In genomic region chr1:92437678-92438271, GRCm38 (mm10) we compare ENCODE assay signal across 9 mouse cellular contexts. TPM values are rescaled to one million over a fixed set of nuclear protein-coding genes. Genes with fewer than 3 reads are reported as not detected.
DNase-seq lines count a peak whose midpoint lies in the region; TF ChIP-seq lines count a peak whose summit lies in the region.
"Had no signal": no experiment of that assay in that cellular context is flagged by ENCODE, and none has a peak within 500 bp of the region (broad histone marks: within the 10 kb centered on the region; RNA-seq: fewer than 3 reads in every experiment).

No protein-coding gene starts in this region.

- H3K27me3 ChIP-seq in heart, embryonic 10.5 days (ENCODE audit: insufficient read depth, poor library complexity, severe bottlenecking) = no peaks in the 10 kb centered on the region

- TF ChIP-seq CTCF in cortical plate, adult 2 months (IDR thresholded peaks at IDR 0.05; ENCODE audit: extremely low read depth, insufficient read depth, low read length) = no peak

- WGBS in heart, embryonic 10.5 days = 29% methylated on average over 9 of the region's 9 CpGs

- no peaks in the 10 kb centered on the region for H3K9me3 ChIP-seq in heart, embryonic 10.5 days

- H3K4me1 ChIP-seq in cortical plate, adult 2 months (ENCODE audit: control insufficient read depth, insufficient read depth, low read length) = peaks cover 6% of the 10 kb centered on the region
- peaks cover 45% of the 10 kb centered on the region for H3K4me1 ChIP-seq in heart, embryonic 10.5 days

- DNase-seq in retina, postnatal 1 day = peak; percentile 28
- no peak for DNase-seq in retina, embryonic 14.5 days (ENCODE audit: low spot score)
- DNase-seq in heart, embryonic 10.5 days (ENCODE audit: low spot score) = peak; percentile 82
- DNase-seq in layer of hippocampus, postnatal 14 days (ENCODE audit: low spot score in 2 of 2) = peak; percentile 63 to 72
- peak; percentile 84 for DNase-seq in lung, postnatal 36 days
- no peak for DNase-seq in T-cell, adult 2 months (ENCODE audit: low spot score)
- no peak for DNase-seq in ovary, postnatal 14 days (ENCODE audit: low spot score)

- 0 out of 2 replicates have a peak overlapping the region, but pooled peaks have one; percentile 14 for H3K27ac ChIP-seq in cortical plate, adult 2 months (ENCODE audit: insufficient read depth, low read length)
- peak overlapping the region; percentile 75 for H3K27ac ChIP-seq in heart, embryonic 10.5 days
- H3K27ac ChIP-seq: liver, embryonic 14.5 days had no signal

- TF ChIP-seq POLR2A in cortical plate, adult 2 months (IDR thresholded peaks at IDR 0.05; ENCODE audit: extremely low read depth, insufficient read depth, low read length) = no peak

- peaks cover 42% of the 10 kb centered on the region for H3K36me3 ChIP-seq in heart, embryonic 10.5 days

- H3K4me3 ChIP-seq in cortical plate, adult 2 months (ENCODE audit: insufficient read depth, low read length) = no peak overlapping the region
- no peak overlapping the region for H3K4me3 ChIP-seq in heart, embryonic 10.5 days

RNA-seq across cellular contexts. Expression of gene Ndufa10, which starts 35.9 kb away (rescaled TPM):
- 173 and 175 TPM in 2 replicates for polyA plus RNA-seq in cortical plate, adult 2 months (2012; rRNA removed)
- 404 and 483 TPM in 2 replicates for polyA plus RNA-seq in heart, embryonic 10.5 days (2016; fragmentation: Nextera tagmentation; extraction: Ambion mirVana)
- 100 to 1,000 TPM; 261 to 268 TPM for total RNA-seq in layer of hippocampus, postnatal 14 days (2021)

RNA-seq across cellular contexts. Expression of gene Olfr1416, which starts 47.1 kb away (rescaled TPM):
- polyA plus RNA-seq in cortical plate, adult 2 months (2012; rRNA removed) = not detected in 2 replicates
- polyA plus RNA-seq in heart, embryonic 10.5 days (2016; fragmentation: Nextera tagmentation; extraction: Ambion mirVana) = not detected in 2 replicates
- total RNA-seq in layer of hippocampus, postnatal 14 days (2021) = not detected
- polyA plus RNA-seq: liver, embryonic 14.5 days had no signal

RNA-seq across cellular contexts. Expression of gene Olfr1415, which starts 58.1 kb away (rescaled TPM):
- not detected in 2 replicates for polyA plus RNA-seq in cortical plate, adult 2 months (2012; rRNA removed)
- not detected in 2 replicates for polyA plus RNA-seq in heart, embryonic 10.5 days (2016; fragmentation: Nextera tagmentation; extraction: Ambion mirVana)
- total RNA-seq in layer of hippocampus, postnatal 14 days (2021) = not detected
- polyA plus RNA-seq: liver, embryonic 14.5 days had no signal

Comparison
In these comparisons a context has a peak if more than half of its experiments do, and no peak if none do; other contexts are left out.
1. DNase-seq: peak in retina, postnatal 1 day (single experiment), heart, embryonic 10.5 days (single experiment), layer of hippocampus, postnatal 14 days (2 of 2) and lung, postnatal 36 days (single experiment); none in retina, embryonic 14.5 days (single experiment), T-cell, adult 2 months (single experiment) and ovary, postnatal 14 days (single experiment).